Mouse (Mus musculus) lung, embryonic 16.5 days (tissue): ENCODE results near the gene Cacna1h. TPM values are rescaled to one million over a fixed set of nuclear protein-coding genes. Genes with fewer than 3 reads are reported as not detected.

ENCODE experiments used
- ATAC-seq: fragments of 200-750 bp; cut with Nextera tagmentation; 2 replicates; pipeline ENCODE4 v1.8.0; 2017; ENCODE audit warnings: low read depth, mild to moderate bottlenecking, moderate library complexity
- H3K27ac ChIP-seq: fragments of 300-500 bp; sonication (generic); 2 replicates; pipeline ENCODE4 v1.5.1; 2014; ENCODE audit warnings: mild to moderate bottlenecking, control low read depth, low read length
- H3K27me3 ChIP-seq: fragments of 300-500 bp; sonication (generic); 2 replicates; pipeline ENCODE4 v1.6.1; 2014; ENCODE audit warnings: low read depth, low read length, mixed read lengths; ENCODE audit not compliant: control insufficient read depth, insufficient read depth
- H3K36me3 ChIP-seq: fragments of 300-500 bp; sonication (generic); 2 replicates; pipeline ENCODE4 v1.6.1; 2014; ENCODE audit warnings: low read length; ENCODE audit not compliant: control insufficient read depth, insufficient read depth
- H3K4me1 ChIP-seq: fragments of 300-500 bp; sonication (generic); replicated peaks from 2 replicates; pipeline ENCODE4 v1.6.1; 2014; ENCODE audit warnings: low read length, mixed read lengths; ENCODE audit not compliant: control insufficient read depth, insufficient read depth
- H3K4me2 ChIP-seq: fragments of 300-500 bp; sonication (generic); 2 replicates; pipeline ENCODE4 v1.6.1; 2014; ENCODE audit warnings: low read depth, low read length, control low read depth
- H3K4me3 ChIP-seq: fragments of 300-500 bp; sonication (generic); 2 replicates; pipeline ENCODE4 v1.5.1; 2014; ENCODE audit warnings: mild to moderate bottlenecking, low read length, control low read depth
- H3K9ac ChIP-seq: fragments of 300-500 bp; sonication (generic); 2 replicates; pipeline ENCODE4 v1.6.1; 2014; ENCODE audit warnings: low read length, control low read depth
- H3K9me3 ChIP-seq: fragments of 300-500 bp; sonication (generic); 2 replicates; pipeline ENCODE4 v1.6.1; 2016; ENCODE audit warnings: low read length; ENCODE audit not compliant: control insufficient read depth
- WGBS: fragments of 180-500 bp; shearing (Covaris S2); extraction: QIAGEN DNeasy Blood & Tissue Kit; methylation state at CpG from one replicate; pipeline ENCODE4 v1.1.7; 2014; 5-methylcytosine and 5-hydroxymethylcytosine counted together
- polyA plus RNA-seq: library from polyadenylated mRNA; unstranded; fragments of >200 nt; fragmentation: Nextera tagmentation; extraction: Ambion mirVana; gene quantifications from 2 replicates; pipeline ENCODE4 v1.2.1, GENCODE M21; 2015

Gene Cacna1h
- polyA plus RNA-seq, 1 experiment from 2014 or later = 2.0 TPM

- Histone ChIP-seq H3K27ac (no peak overlapping the region), H3K36me3 (no peaks in the 10 kb centered on the region), H3K9me3 (no peaks in the 10 kb centered on the region), H3K4me2 (no peak overlapping the region), H3K27me3 (peaks cover 21% of the 10 kb centered on the region), H3K4me3 (no peak overlapping the region), H3K9ac (no peak overlapping the region), H3K4me1 (peaks cover 46% of the 10 kb centered on the region)
- WGBS = 61% methylated on average over 8 of the region's 8 CpGs
- ATAC-seq = no peak
Observed at GRCm38 (mm10) chr17:25430534-25430933, 3.0 kb downstream of the Cacna1h start.

DNA sequence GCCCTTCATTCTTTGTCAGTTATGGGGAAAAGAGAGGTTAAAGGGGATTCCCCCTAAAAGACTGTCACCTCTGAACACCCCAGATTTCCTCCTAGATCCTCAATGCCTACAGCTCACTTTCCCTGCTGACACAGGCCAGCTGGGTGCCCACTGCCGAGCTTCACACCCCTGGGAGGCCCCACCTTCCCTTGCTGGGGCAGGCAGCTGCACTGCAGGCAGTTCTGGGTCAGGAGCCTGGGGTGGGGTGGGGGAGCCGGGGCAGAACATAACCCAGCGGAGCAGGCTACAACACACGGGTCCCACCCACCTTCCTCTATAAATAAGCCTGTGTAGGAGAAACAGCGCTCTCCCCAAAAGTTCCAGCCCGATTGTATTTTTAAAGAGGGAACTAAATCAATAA lies 3.7 kb downstream of the Cacna1h start:
- ATAC-seq = no peak
- Histone ChIP-seq H3K9me3 (no peaks in the 10 kb centered on the region), H3K27me3 (peaks cover 18% of the 10 kb centered on the region), H3K4me2 (no peak overlapping the region), H3K4me3 (no peak overlapping the region), H3K9ac (no peak overlapping the region), H3K27ac (no peak overlapping the region), H3K36me3 (no peaks in the 10 kb centered on the region), H3K4me1 (peaks cover 46% of the 10 kb centered on the region)
- 40% methylated on average over 6 of the region's 6 CpGs for whole genome bisulfite sequencing

GRCm38 (mm10) chr17:25429240-25429639 lies 4.3 kb downstream of the Cacna1h start:
- no peak overlapping the region for H3K27ac ChIP-seq
- no peaks in the 10 kb centered on the region for H3K9me3 ChIP-seq
- peaks cover 18% of the 10 kb centered on the region for H3K27me3 ChIP-seq
- 36% methylated on average over 5 of the region's 5 CpGs for WGBS
- no peak for ATAC-seq
- no peak overlapping the region for H3K9ac ChIP-seq
- no peaks in the 10 kb centered on the region for H3K36me3 ChIP-seq
- H3K4me2 ChIP-seq = no peak overlapping the region
- no peak overlapping the region for H3K4me3 ChIP-seq
- peaks cover 40% of the 10 kb centered on the region for H3K4me1 ChIP-seq

- WGBS = 25% methylated on average over 10 of the region's 10 CpGs
- ATAC-seq = peak; percentile 82
- Histone ChIP-seq H3K9ac (no peak overlapping the region), H3K4me1 (peaks cover 31% of the 10 kb centered on the region), H3K36me3 (no peaks in the 10 kb centered on the region), H3K27me3 (peaks cover 8% of the 10 kb centered on the region), H3K4me3 (no peak overlapping the region), H3K27ac (0 out of 2 replicates have a peak overlapping the region, but pooled peaks have one; percentile 8), H3K9me3 (no peaks in the 10 kb centered on the region), H3K4me2 (no peak overlapping the region)
Observed at GRCm38 (mm10) chr17:25427441-25427840, 6.1 kb downstream of the Cacna1h start.

DNA sequence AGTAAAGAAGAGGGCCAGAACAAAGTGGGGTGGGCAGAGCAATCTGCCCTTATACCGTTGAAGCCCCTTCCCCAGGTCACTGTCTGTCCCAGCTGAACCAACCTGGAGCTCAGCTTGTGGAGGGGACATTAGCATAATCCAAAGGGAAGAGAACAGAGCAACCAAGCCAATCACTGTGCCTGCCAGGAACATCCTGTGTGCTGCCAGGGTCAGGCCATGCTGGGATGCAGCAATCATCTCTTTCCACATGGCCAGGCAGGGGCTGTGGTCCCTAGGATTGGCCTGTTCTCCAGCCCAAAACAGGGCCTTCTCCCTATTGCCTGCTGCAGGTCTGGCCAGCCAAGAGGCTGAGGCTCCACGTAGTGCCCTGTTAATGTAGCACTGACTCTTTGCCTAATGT lies 7.6 kb downstream of the Cacna1h start:
- H3K27ac ChIP-seq = no peak overlapping the region; the same call in 1 of the 2 replicates
- H3K36me3 ChIP-seq = no peaks in the 10 kb centered on the region
- H3K4me1 ChIP-seq = peaks cover 26% of the 10 kb centered on the region
- no peaks in the 10 kb centered on the region for H3K9me3 ChIP-seq
- ATAC-seq = no peak
- no peak overlapping the region for H3K9ac ChIP-seq
- H3K27me3 ChIP-seq = peaks cover 5% of the 10 kb centered on the region
- WGBS = 52% methylated on average over 2 of the region's 2 CpGs
- H3K4me3 ChIP-seq = no peak overlapping the region
- no peak overlapping the region for H3K4me2 ChIP-seq

- H3K4me2 ChIP-seq = no peak overlapping the region
- H3K9me3 ChIP-seq = no peaks in the 10 kb centered on the region
- no peak overlapping the region for H3K9ac ChIP-seq
- no peaks in the 10 kb centered on the region for H3K36me3 ChIP-seq
- H3K27ac ChIP-seq = no peak overlapping the region
- H3K4me3 ChIP-seq = no peak overlapping the region
- ATAC-seq = no peak
- WGBS = 60% methylated on average over 8 of the region's 8 CpGs
- H3K27me3 ChIP-seq = no peaks in the 10 kb centered on the region
- peaks cover 22% of the 10 kb centered on the region for H3K4me1 ChIP-seq
Observed at GRCm38 (mm10) chr17:25424526-25425080, 9.0 kb downstream of the Cacna1h start.

DNA sequence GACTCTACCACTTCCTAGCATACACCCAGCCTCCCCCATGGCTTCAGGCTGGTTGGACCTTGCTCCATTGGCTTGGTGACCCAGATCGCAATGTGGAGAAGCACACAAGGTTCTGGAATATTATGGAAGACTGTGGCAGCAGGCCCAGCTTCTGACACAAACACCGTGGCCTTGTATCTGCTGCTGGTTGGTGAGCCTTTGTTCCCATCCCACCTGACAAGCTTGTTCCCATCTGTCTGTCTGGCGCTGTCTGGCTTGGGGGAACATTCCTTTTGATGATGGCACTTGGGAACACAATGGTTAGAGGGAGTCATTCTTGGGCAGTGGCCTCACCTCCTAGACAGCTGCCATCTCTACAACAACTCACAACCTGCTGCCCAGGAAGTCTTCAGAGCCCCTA lies 12.6 kb downstream of the Cacna1h start:
- Histone ChIP-seq H3K36me3 (no peaks in the 10 kb centered on the region), H3K9ac (no peak overlapping the region), H3K4me2 (no peak overlapping the region), H3K4me1 (peaks cover 9% of the 10 kb centered on the region), H3K27ac (no peak overlapping the region), H3K27me3 (no peaks in the 10 kb centered on the region), H3K9me3 (no peaks in the 10 kb centered on the region), H3K4me3 (no peak overlapping the region)
- no peak for ATAC-seq
- WGBS = 83% methylated on average over 3 of the region's 3 CpGs

GRCm38 (mm10) chr17:25418926-25419325 lies 14.7 kb downstream of the Cacna1h start:
- peaks cover 29% of the 10 kb centered on the region for H3K4me1 ChIP-seq
- H3K27me3 ChIP-seq = no peaks in the 10 kb centered on the region
- no peak overlapping the region for H3K27ac ChIP-seq
- H3K9ac ChIP-seq = no peak overlapping the region
- no peaks in the 10 kb centered on the region for H3K36me3 ChIP-seq
- H3K4me2 ChIP-seq = no peak overlapping the region
- WGBS = 28% methylated on average over 9 of the region's 9 CpGs
- no peak overlapping the region for H3K4me3 ChIP-seq
- ATAC-seq = no peak
- no peaks in the 10 kb centered on the region for H3K9me3 ChIP-seq

DNA sequence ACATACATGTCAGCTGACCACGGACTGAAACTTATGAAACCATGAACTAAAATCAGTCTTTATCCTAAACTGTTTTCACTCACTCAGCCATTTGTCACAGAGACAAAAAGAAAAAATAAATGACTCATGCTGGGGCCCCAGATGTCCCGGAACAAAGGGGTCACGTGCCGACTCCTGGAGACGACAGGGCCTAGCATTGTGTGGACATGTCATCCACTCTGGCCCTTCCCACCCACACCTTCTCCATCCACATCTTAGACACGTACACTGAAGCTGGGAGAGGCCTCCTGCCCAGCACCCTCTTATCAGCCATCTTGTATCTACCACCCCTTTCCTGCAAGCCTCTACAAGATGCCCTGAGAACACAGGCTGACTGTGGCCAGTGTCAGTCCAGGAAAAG lies 15.6 kb downstream of the Cacna1h start:
- Histone ChIP-seq H3K9me3 (no peaks in the 10 kb centered on the region), H3K4me1 (peaks cover 29% of the 10 kb centered on the region), H3K36me3 (no peaks in the 10 kb centered on the region), H3K4me3 (no peak overlapping the region), H3K4me2 (no peak overlapping the region), H3K9ac (no peak overlapping the region), H3K27ac (no peak overlapping the region), H3K27me3 (no peaks in the 10 kb centered on the region)
- ATAC-seq = no peak
- 76% methylated on average over 6 of the region's 6 CpGs for WGBS

DNA sequence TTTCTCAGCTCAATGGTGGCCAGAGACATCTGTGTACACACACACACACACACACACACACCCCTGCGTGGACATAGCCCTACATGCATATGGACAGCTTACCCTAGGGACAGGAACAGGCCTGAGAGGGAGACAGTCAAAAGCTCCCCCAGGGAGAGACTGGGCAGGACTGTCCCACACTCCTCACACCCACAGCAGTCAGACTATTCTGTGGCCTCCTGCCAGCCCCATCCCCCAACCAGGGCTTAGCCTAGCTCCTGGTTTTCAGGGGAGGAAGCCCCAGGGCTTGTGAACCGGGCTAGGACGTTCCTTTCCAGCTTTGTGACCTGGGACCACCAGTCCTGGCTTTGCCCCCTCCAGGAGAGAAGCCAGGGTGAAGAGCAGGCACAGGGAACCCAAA lies 17.4 kb downstream of the Cacna1h start:
- Histone ChIP-seq H3K4me3 (no peak overlapping the region), H3K27me3 (no peaks in the 10 kb centered on the region), H3K4me2 (no peak overlapping the region), H3K9ac (no peak overlapping the region), H3K36me3 (no peaks in the 10 kb centered on the region), H3K9me3 (no peaks in the 10 kb centered on the region), H3K27ac (peak overlapping the region; percentile 71), H3K4me1 (peaks cover 29% of the 10 kb centered on the region)
- peak; percentile 78 for ATAC-seq
- WGBS = 15% methylated on average over 3 of the region's 3 CpGs
